Mouse (Mus musculus) limb, embryonic 14.5 days (tissue): ENCODE measurements around the gene Spire2. TPM values are rescaled to one million over a fixed set of nuclear protein-coding genes. Genes with fewer than 3 reads are reported as not detected.
"Not testable (repeated sequence)": the region's sequence is repeated elsewhere in the genome, so short reads cannot be mapped to it uniquely, and the experiment has no call there.

Experiments used
- ATAC-seq: fragments of 200-750 bp; cut with Nextera tagmentation; 2 replicates; pipeline ENCODE4 v1.8.0; 2017; ENCODE audit warnings: low read depth, moderate number of reproducible peaks, moderate TSS enrichment; ENCODE audit not compliant: low FRiP score
- DNase-seq: peaks from one replicate; pipeline ENCODE4 v3.0.0-alpha.2; 2015; ENCODE audit warnings: low spot score
- H3K27ac ChIP-seq: fragments of 300-500 bp; sonication (generic); replicated peaks from 2 replicates; pipeline ENCODE4 v1.5.1; 2014; ENCODE audit warnings: low read depth, mild to moderate bottlenecking, low read length, moderate library complexity, mixed read lengths
- H3K27me3 ChIP-seq: fragments of 300-500 bp; sonication (generic); 2 replicates; pipeline ENCODE4 v1.6.1; 2014; ENCODE audit warnings: low read length, mixed read lengths; ENCODE audit not compliant: control insufficient read depth, insufficient read depth
- H3K36me3 ChIP-seq: fragments of 300-500 bp; sonication (generic); 2 replicates; pipeline ENCODE4 v1.6.1; 2014; ENCODE audit warnings: mild to moderate bottlenecking, low read length, moderate library complexity, mixed read lengths; ENCODE audit not compliant: control insufficient read depth, insufficient read depth
- H3K4me1 ChIP-seq: fragments of 300-500 bp; sonication (generic); 2 replicates; pipeline ENCODE4 v1.6.1; 2014; ENCODE audit warnings: antibody characterized with exemption, low read length, mixed read lengths; ENCODE audit not compliant: control insufficient read depth, insufficient read depth
- H3K4me2 ChIP-seq: fragments of 300-500 bp; sonication (generic); replicated peaks from 2 replicates; pipeline ENCODE4 v1.6.1; 2014; ENCODE audit warnings: low read depth, mild to moderate bottlenecking, low read length, moderate library complexity; ENCODE audit not compliant: severe bottlenecking
- H3K4me3 ChIP-seq: fragments of 300-500 bp; sonication (generic); replicated peaks from 2 replicates; pipeline ENCODE4 v1.5.1; 2014; ENCODE audit warnings: low read length
- H3K9ac ChIP-seq: fragments of 300-500 bp; sonication (generic); 2 replicates; pipeline ENCODE4 v1.6.1; 2014; ENCODE audit warnings: mild to moderate bottlenecking, low read depth, low read length, moderate library complexity; ENCODE audit not compliant: severe bottlenecking
- H3K9me3 ChIP-seq: fragments of 300-500 bp; sonication (generic); 2 replicates; pipeline ENCODE4 v1.6.1; 2016; ENCODE audit warnings: low read length; ENCODE audit not compliant: control insufficient read depth
- POLR2A ChIP-seq: fragments of 200-500 bp; IDR thresholded peaks from 2 replicates; pipeline ENCODE4 v1.8.0; 2012; ENCODE audit warnings: inconsistent platforms, mild to moderate bottlenecking, moderate library complexity, borderline replicate concordance; ENCODE audit not compliant: insufficient read depth, insufficient read length; ENCODE audit errors: extremely low read depth
- WGBS: fragments of 180-500 bp; shearing (Covaris S2); extraction: QIAGEN DNeasy Blood & Tissue Kit; methylation state at CpG from one replicate; pipeline ENCODE4 v1.1.7; 2014; 5-methylcytosine and 5-hydroxymethylcytosine counted together
- polyA plus RNA-seq, 2 experiments: library from polyadenylated mRNA; depleted of rRNA in 1 of 2; stranded (reverse) in 1 of 2; unstranded in 1 of 2; fragments of >200 nt; fragmentation: Nextera tagmentation in 1 of 2; extraction: Ambion mirVana in 1 of 2; gene quantifications; 2 replicates each; pipeline versions ENCODE4 v1.2.1 to v1.2.3; 2012 to 2014

The Spire2 gene
- 1.2 TPM in 2 replicates for polyA plus RNA-seq (2012; rRNA removed)
- 0.67 and 1.2 TPM in 2 replicates for polyA plus RNA-seq (2014; fragmentation: Nextera tagmentation; extraction: Ambion mirVana)

DNA sequence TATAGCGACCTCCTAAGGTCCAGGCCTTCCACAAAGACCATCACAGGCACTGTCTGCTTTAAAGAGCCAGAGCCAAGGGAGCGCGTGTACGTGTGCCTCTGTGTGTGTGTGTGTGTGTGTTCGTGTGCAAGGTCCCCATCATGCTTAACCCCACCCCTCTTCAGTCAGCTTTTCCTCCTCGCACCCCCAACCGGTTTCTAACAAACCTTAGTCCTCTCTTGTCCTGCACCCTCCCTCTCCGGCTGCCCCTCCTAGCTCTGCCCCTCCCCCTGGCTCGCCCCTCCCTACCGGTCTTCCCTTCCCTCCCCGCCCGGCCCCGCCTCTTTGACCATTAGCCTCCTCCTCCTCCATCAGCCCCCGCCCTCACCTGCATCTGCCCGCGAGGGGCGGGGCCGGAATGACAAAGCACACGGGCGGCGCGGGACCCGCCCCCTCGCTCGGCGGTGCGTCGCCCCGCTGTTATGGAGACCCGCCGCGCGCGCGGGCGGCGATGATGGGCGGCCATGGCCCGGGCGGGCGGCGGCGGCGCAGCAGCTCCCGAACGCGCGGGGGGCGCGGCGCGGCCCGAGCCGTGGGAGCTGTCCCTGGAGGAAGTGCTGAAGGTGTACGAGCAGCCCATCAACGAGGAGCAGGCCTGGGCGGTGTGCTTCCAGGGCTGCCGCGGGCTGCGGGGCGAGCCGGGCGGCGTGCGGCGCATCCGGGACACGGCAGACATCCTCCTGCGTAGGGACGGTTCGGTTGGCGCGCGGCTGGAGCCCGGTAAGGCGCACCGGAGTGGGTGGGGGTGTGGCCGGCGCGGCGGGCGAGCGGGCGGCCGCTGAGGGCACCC lies at the start of gene Spire2:
Gene Spire2 (plus strand): TSS at position 452 of the 829 bp plus-strand sequence.
- Histone ChIP-seq H3K9me3 (no peaks in the 10 kb centered on the region), H3K36me3 (no peaks in the 10 kb centered on the region), H3K27me3 (peaks cover 17% of the 10 kb centered on the region), H3K27ac (no peak within 1 kb of the TSS), H3K4me1 (0 out of 2 replicates have a peak, but pooled peaks cover 5% of the 10 kb centered on the region), H3K4me3 (peak within 1 kb of the TSS; percentile 52), H3K4me2 (peak within 1 kb of the TSS; percentile 83), H3K9ac (peak within 1 kb of the TSS; percentile 38)
- WGBS: 1% methylated on average over 42 of the region's 85 CpGs
- TF ChIP-seq POLR2A: no peak
- DNase-seq (peak; percentile 58), ATAC-seq (peak; percentile 88)

DNA sequence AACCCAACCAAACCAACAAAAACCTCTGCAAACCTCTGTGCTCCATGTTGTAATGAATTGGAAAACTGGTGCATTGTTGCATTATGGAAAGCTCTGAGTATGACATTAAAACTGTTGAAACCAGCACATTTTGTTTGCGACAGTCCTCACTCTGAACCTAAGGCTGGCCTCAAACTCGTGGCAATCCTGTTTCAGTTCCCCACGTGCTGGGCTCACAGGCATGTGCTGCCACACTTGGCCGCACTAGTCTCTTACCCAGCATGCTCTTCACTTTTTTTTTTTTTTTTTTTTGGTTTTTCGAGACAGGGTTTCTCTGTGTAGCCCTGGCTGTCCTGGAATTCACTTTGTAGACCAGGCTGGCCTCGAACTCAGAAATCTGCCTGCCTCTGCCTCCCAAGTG lies 49.5 kb upstream of the Spire2 start:
- 91% methylated on average over 5 of the region's 6 CpGs for WGBS
- ATAC-seq: not testable (repeated sequence)

DNA sequence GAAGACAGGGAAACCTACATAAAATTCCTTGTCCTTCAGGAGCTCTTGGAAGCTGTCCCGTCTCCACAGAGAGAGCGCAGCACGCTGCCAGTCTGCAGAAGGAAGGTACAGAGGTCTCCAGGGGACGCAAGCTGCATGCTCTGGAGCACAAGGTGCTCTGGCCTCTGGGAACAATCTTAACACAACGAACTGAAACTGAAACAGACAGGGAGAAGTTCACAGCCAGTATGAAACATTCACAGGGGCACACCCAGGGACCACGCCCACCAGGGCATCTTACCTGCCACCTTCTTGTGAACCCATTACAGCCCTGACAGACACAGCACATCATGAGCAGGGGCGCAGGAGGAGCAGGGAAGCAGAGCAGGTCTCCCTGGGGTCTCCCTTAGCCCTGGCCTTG lies 48.5 kb upstream of the Spire2 start:
- WGBS: 86% methylated on average over 7 of the region's 7 CpGs
- no peak for ATAC-seq
- peaks cover 29% of the 10 kb centered on the region for H3K36me3 ChIP-seq

More for the DNA sequence above, 49.5 kb upstream of the Spire2 start:
- not testable (repeated sequence) for H3K9ac ChIP-seq, H3K4me1 ChIP-seq, H3K4me2 ChIP-seq, DNase-seq, H3K27ac ChIP-seq, H3K27me3 ChIP-seq, H3K4me3 ChIP-seq, H3K9me3 ChIP-seq
- peaks cover 22% of the 10 kb centered on the region for H3K36me3 ChIP-seq

DNA sequence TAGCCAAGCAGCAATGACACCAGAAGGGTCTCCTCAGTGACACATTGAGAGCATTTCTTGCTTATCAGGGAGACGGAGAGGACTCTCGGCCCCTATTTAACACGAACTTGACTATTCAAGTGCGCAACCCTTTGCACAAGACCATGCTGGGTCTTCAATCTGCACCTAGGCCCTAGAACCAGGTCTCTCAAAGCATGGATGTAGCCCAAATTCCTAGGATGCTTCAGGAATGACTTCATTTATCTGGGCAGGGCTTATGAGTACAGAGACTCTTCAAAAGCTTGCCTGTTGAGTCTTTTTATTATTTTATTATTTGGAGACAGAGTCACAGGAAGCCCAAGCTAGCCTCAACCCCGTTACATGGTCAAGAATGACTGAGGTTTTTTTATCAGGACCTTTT lies 48.0 kb upstream of the Spire2 start:
- no peak for TF ChIP-seq POLR2A
- no peak for DNase-seq
- Histone ChIP-seq H3K4me3 (no peak overlapping the region), H3K4me2 (no peak overlapping the region), H3K9me3 (no peaks in the 10 kb centered on the region), H3K27ac (no peak overlapping the region), H3K4me1 (no peaks in the 10 kb centered on the region), H3K9ac (no peak overlapping the region), H3K36me3 (peaks cover 30% of the 10 kb centered on the region), H3K27me3 (no peaks in the 10 kb centered on the region)
- 85% methylated on average over 5 of the region's 5 CpGs for WGBS
- no peak for ATAC-seq

More for the DNA sequence above, 48.5 kb upstream of the Spire2 start:
- H3K27me3 ChIP-seq: no peaks in the 10 kb centered on the region
- H3K4me3 ChIP-seq: no peak overlapping the region
- no peak overlapping the region for H3K9ac ChIP-seq
- no peak overlapping the region for H3K4me2 ChIP-seq
- TF ChIP-seq POLR2A: no peak
- no peaks in the 10 kb centered on the region for H3K9me3 ChIP-seq
- no peak for DNase-seq
- H3K27ac ChIP-seq: no peak overlapping the region
- H3K4me1 ChIP-seq: no peaks in the 10 kb centered on the region

DNA sequence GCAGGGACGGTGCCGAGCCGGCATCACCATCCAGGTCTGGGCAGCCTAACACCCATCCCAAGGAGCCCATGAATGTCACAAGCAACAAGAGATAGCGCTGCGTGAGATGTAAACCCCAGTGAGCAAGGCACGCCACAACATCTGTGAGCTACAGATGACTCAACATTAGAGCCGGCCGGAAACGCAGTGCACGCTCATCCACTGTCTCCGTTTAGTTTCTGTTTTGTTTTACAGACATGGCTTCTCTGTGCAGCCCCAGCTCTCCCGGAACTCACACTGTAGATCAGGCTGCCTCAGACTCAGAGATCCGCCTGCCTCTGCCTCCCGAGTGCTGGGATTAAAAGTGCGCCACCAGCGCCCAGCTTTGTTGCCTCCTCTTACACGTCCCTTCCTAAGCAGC lies 45.2 kb upstream of the Spire2 start:
- H3K9ac ChIP-seq: no peak overlapping the region
- H3K27ac ChIP-seq: no peak overlapping the region
- no peak overlapping the region for H3K4me3 ChIP-seq
- H3K4me2 ChIP-seq: no peak overlapping the region
- no peaks in the 10 kb centered on the region for H3K4me1 ChIP-seq
- H3K9me3 ChIP-seq: no peaks in the 10 kb centered on the region
- TF ChIP-seq POLR2A: no peak
- H3K36me3 ChIP-seq: peaks cover 30% of the 10 kb centered on the region
- H3K27me3 ChIP-seq: no peaks in the 10 kb centered on the region
- WGBS: 95% methylated on average over 17 of the region's 17 CpGs
- DNase-seq (no peak), ATAC-seq (no peak)
